Mouse (Mus musculus) limb, embryonic 13.5 days (tissue): Measurements from ENCODE around the gene Slc6a6. TPM values are rescaled to one million over a fixed set of nuclear protein-coding genes. Genes with fewer than 3 reads are reported as not detected.

ENCODE experiments used
- ATAC-seq: fragments of 200-750 bp; cut with Nextera tagmentation; 2 replicates; pipeline ENCODE4 v1.8.0; 2017; ENCODE audit warnings: low read depth, moderate number of reproducible peaks, moderate TSS enrichment; ENCODE audit not compliant: low FRiP score
- H3K27ac ChIP-seq: fragments of 300-500 bp; sonication (generic); 2 replicates; pipeline ENCODE4 v1.5.1; 2015; ENCODE audit warnings: inconsistent platforms, mild to moderate bottlenecking, moderate library complexity
- H3K27me3 ChIP-seq: fragments of 300-500 bp; sonication (generic); 2 replicates; pipeline ENCODE4 v1.6.1; 2015; ENCODE audit warnings: mild to moderate bottlenecking, inconsistent platforms
- H3K36me3 ChIP-seq: fragments of 300-500 bp; sonication (generic); 2 replicates; pipeline ENCODE4 v1.6.1; 2015; ENCODE audit warnings: inconsistent platforms, mild to moderate bottlenecking, moderate library complexity
- H3K4me1 ChIP-seq: fragments of 300-500 bp; sonication (generic); 2 replicates; pipeline ENCODE4 v1.6.1; 2015; ENCODE audit warnings: inconsistent platforms
- H3K4me2 ChIP-seq: fragments of 300-500 bp; sonication (generic); replicated peaks from 2 replicates; pipeline ENCODE4 v1.6.1; 2015; ENCODE audit warnings: inconsistent platforms, mild to moderate bottlenecking, moderate library complexity
- H3K4me3 ChIP-seq: fragments of 300-500 bp; sonication (generic); 2 replicates; pipeline ENCODE4 v1.5.1; 2015; ENCODE audit warnings: moderate library complexity, mild to moderate bottlenecking, inconsistent platforms
- H3K9ac ChIP-seq: fragments of 300-500 bp; sonication (generic); 2 replicates; pipeline ENCODE4 v1.6.1; 2015; ENCODE audit warnings: mild to moderate bottlenecking, inconsistent platforms
- H3K9me3 ChIP-seq: fragments of 300-500 bp; sonication (generic); 2 replicates; pipeline ENCODE4 v1.6.1; 2016; ENCODE audit warnings: inconsistent platforms
- WGBS: fragments of 180-500 bp; shearing (Covaris S2); methylation state at CpG from one replicate; pipeline ENCODE4 v1.1.7; 2015; 5-methylcytosine and 5-hydroxymethylcytosine counted together
- polyA plus RNA-seq: library from polyadenylated mRNA; unstranded; fragments of >200 nt; fragmentation: Nextera tagmentation; extraction: Ambion mirVana; gene quantifications from 2 replicates; pipeline ENCODE4 v1.2.1, GENCODE M21; 2015

Slc6a6 gene
- 48.7 and 51.1 TPM in 2 replicates for polyA plus RNA-seq

DNA sequence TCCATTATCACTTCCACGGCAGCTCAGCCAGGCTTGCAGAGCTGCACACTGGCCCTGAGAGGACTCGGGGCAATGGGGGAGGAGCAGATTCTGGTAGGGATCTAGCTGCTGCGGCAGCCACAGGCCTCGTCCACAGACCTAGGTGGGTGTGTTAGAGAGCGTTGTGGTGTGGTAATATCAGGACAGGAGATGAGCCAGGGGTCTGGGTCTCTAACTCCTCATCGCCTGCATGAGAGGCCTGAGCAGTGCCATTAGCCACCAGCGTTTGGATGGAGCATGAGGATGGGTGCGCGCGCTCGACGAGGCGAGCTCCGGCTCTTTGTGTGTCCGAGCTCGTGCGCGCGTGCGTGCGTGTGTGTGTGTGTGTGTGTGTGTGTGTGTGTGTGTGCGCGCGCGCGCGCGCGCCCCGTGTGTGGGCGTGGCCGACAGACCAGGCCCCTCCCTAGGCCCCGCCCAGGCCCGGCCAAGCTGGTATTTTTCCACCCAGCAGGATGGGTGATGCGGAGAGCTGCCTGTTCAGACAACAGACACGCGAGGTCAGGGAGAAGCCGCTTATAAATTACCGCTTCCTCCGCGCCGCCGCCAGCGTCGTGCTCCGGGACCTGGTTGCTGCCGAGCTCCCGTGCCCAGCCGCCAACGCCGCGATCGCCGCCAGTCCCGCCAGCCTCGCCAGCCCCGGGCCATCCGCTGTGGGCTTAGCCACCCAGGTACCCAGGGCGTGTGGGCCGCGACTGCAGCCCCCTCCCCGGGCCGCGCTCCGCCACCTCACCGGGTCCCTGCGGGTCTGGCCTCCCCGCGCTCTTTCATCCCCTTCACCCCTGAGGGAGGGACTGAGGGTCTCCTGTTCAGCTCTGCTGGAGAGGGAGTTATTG is at the start of gene Slc6a6:
Gene Slc6a6, plus strand, starts transcription at position 452 of the 872 bp plus-strand sequence.
- under 1% methylated on average over 61 of the region's 69 CpGs for WGBS
- Histone ChIP-seq H3K27ac (peak within 1 kb of the TSS; percentile 85), H3K4me1 (peaks cover 46% of the 10 kb centered on the region), H3K9me3 (no peaks in the 10 kb centered on the region), H3K9ac (peak within 1 kb of the TSS; percentile 89), H3K4me3 (peak within 1 kb of the TSS; percentile 92), H3K36me3 (no peaks in the 10 kb centered on the region), H3K27me3 (no peaks in the 10 kb centered on the region), H3K4me2 (peak within 1 kb of the TSS; percentile 96)
- peak; percentile 84 for ATAC-seq

DNA sequence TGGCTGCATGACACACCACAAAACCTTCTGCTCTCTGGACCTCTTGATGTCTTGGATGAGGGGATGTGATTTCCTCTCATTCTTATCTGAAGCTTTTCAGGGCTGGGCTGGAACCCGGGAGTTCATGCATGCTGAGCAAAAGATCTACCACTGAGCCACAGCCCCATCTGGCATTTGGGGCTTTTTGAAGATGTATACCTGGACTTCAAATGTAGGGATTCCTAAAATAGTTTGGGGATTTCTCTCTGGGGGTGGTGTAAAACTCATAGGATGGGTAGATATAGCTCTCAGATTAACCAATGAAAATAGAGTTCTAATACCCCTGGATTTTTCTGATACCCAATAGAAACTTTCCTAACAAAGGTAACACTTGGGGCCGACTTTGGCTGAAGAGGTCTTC is 49.4 kb upstream of the Slc6a6 start:
- Histone ChIP-seq H3K9me3 (no peaks in the 10 kb centered on the region), H3K4me1 (peaks cover 19% of the 10 kb centered on the region), H3K4me2 (no peak overlapping the region), H3K4me3 (no peak overlapping the region), H3K27me3 (no peaks in the 10 kb centered on the region), H3K27ac (no peak overlapping the region), H3K9ac (no peak overlapping the region), H3K36me3 (no peaks in the 10 kb centered on the region)
- 72% methylated on average over 2 of the region's 2 CpGs for WGBS
- no peak for ATAC-seq

GRCm38 (mm10) chr6:91634876-91635275 is 49.0 kb upstream of the Slc6a6 start:
- 66% methylated on average over 2 of the region's 2 CpGs for WGBS
- no peak for ATAC-seq

DNA sequence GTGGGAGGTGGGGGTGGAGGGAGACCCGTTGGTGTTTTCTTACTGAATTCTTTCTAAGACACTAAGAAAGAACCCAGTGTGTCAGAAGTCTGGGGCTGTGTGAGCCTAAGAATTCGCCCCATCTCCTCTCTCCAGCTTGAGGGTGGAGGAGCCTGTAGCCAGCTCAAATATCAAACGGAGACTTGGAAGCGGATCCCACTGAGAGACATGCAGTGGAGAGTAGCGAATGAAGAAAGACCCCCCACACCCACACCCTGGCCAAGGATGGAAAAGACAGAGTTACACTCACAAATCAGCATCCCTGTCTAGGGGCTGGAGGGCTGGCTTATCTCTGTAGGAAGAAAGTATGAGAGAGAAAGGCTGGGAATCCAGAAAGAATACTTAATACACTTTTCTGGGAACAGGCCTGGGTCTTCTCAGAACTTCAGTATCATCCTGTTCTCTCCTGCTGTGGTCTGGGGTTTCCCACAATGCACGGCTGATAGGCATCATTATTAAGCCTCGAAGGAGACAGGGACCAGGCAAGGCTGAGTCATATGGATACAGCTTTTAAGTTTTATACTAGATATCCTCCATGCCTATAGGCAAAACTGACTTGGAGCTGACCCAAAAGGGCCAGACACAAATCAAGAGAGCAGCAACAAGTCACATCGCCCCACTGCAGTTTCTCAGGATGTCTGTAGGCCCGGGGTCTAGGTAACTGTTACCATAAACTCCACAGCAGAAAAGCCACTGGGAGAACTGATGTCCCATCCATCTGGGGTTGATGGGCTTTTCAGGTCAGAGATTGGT is 45.5 kb upstream of the Slc6a6 start:
- WGBS: 27% methylated on average over 9 of the region's 9 CpGs
- peak overlapping the region; percentile 22 for H3K4me2 ChIP-seq

More at GRCm38 (mm10) chr6:91634876-91635275, 49.0 kb upstream of the Slc6a6 start:
- Histone ChIP-seq H3K4me3 (no peak overlapping the region), H3K9ac (no peak overlapping the region), H3K27ac (no peak overlapping the region), H3K27me3 (no peaks in the 10 kb centered on the region), H3K4me2 (no peak overlapping the region), H3K4me1 (peaks cover 19% of the 10 kb centered on the region), H3K9me3 (no peaks in the 10 kb centered on the region), H3K36me3 (no peaks in the 10 kb centered on the region)

GRCm38 (mm10) chr6:91643011-91643410 is 40.8 kb upstream of the Slc6a6 start:
- H3K4me3 ChIP-seq: no peak overlapping the region
- no peak overlapping the region for H3K4me2 ChIP-seq
- peaks cover 26% of the 10 kb centered on the region for H3K4me1 ChIP-seq
- WGBS: 89% methylated on average over 5 of the region's 5 CpGs
- H3K27ac ChIP-seq: no peak overlapping the region
- ATAC-seq: no peak
- H3K9ac ChIP-seq: no peak overlapping the region
- H3K9me3 ChIP-seq: no peaks in the 10 kb centered on the region
- H3K27me3 ChIP-seq: no peaks in the 10 kb centered on the region
- no peaks in the 10 kb centered on the region for H3K36me3 ChIP-seq

More for the DNA sequence above, 45.5 kb upstream of the Slc6a6 start:
- no peak overlapping the region for H3K4me3 ChIP-seq
- H3K4me1 ChIP-seq: peaks cover 19% of the 10 kb centered on the region
- no peaks in the 10 kb centered on the region for H3K9me3 ChIP-seq
- no peaks in the 10 kb centered on the region for H3K27me3 ChIP-seq
- no peaks in the 10 kb centered on the region for H3K36me3 ChIP-seq
- H3K27ac ChIP-seq: peak overlapping the region; percentile 82
- no peak overlapping the region for H3K9ac ChIP-seq
- ATAC-seq: peak; percentile 70

DNA sequence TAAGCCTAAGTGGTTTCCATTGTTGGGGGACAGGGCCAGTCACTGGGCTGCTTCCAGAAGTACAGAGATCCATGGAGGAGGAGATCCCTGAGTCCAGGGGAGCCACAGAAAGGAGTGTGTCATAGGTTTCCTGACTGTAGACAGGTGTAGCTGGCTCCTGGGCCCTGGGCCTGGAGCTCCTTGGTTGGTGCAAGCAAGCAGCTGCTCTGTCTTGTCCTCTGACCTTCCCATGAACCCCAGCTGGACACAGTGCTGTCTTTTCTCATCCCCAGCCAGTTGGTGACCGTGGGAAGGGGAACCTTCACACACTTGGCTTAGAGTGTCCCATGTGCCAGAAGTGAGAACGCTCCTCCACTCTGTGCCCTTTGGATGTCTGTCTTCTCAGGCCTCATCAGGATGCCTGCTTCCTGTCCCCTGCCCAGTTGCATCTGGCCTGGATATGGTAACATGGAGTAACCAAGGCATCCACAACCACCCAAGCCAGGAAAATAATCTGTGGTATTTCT is 40.4 kb upstream of the Slc6a6 start:
- no peak overlapping the region for H3K4me2 ChIP-seq
- peaks cover 21% of the 10 kb centered on the region for H3K4me1 ChIP-seq
- no peak overlapping the region for H3K4me3 ChIP-seq
- no peaks in the 10 kb centered on the region for H3K9me3 ChIP-seq
- H3K27me3 ChIP-seq: no peaks in the 10 kb centered on the region
- no peak overlapping the region for H3K9ac ChIP-seq
- H3K27ac ChIP-seq: no peak overlapping the region
- ATAC-seq: no peak
- WGBS: 95% methylated on average over 2 of the region's 2 CpGs
- no peaks in the 10 kb centered on the region for H3K36me3 ChIP-seq

GRCm38 (mm10) chr6:91646019-91646418 is 37.8 kb upstream of the Slc6a6 start:
- ATAC-seq: peak; percentile 52; the same call in 1 of the 2 replicates

DNA sequence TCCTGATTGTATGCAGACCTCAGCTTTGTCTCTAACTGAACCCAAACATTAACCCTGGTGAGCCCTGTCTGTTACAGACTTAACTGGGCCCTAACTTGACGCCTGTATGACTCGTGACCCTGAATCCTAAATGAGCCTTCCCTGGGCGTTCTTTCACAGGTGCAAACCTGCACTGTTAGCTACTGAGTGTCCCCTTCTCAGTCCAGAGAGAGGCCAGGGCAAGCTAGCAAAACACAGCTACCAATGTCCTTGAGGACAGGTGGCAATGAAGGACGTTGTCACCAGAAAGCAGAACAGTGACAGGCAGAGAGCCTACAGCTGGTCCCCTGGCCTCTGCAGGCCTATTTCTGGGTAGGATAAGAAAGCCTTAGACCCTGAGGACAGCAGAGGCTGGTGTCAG is 37.0 kb upstream of the Slc6a6 start:
- Histone ChIP-seq H3K9ac (no peak overlapping the region), H3K36me3 (no peaks in the 10 kb centered on the region), H3K4me2 (no peak overlapping the region), H3K4me3 (no peak overlapping the region), H3K27me3 (no peaks in the 10 kb centered on the region), H3K27ac (no peak overlapping the region), H3K9me3 (no peaks in the 10 kb centered on the region), H3K4me1 (peaks cover 18% of the 10 kb centered on the region)
- no peak for ATAC-seq
- 67% methylated on average over 4 of the region's 4 CpGs for WGBS

More at GRCm38 (mm10) chr6:91646019-91646418, 37.8 kb upstream of the Slc6a6 start:
- no peak overlapping the region for H3K9ac ChIP-seq
- no peaks in the 10 kb centered on the region for H3K36me3 ChIP-seq
- peaks cover 18% of the 10 kb centered on the region for H3K4me1 ChIP-seq
- H3K4me3 ChIP-seq: no peak overlapping the region
- no peak overlapping the region for H3K4me2 ChIP-seq
- 36% methylated on average over 10 of the region's 10 CpGs for WGBS
- no peaks in the 10 kb centered on the region for H3K9me3 ChIP-seq
- no peak overlapping the region for H3K27ac ChIP-seq
- no peaks in the 10 kb centered on the region for H3K27me3 ChIP-seq

GRCm38 (mm10) chr6:91647385-91647791 is 36.5 kb upstream of the Slc6a6 start:
- WGBS: 51% methylated on average over 9 of the region's 9 CpGs
- H3K4me2 ChIP-seq: no peak overlapping the region

GRCm38 (mm10) chr6:91650255-91650654 is 33.6 kb upstream of the Slc6a6 start:
- Histone ChIP-seq H3K4me1 (peaks cover 18% of the 10 kb centered on the region), H3K27me3 (no peaks in the 10 kb centered on the region), H3K4me2 (no peak overlapping the region), H3K36me3 (no peaks in the 10 kb centered on the region), H3K27ac (no peak overlapping the region), H3K9me3 (no peaks in the 10 kb centered on the region), H3K9ac (no peak overlapping the region), H3K4me3 (no peak overlapping the region)
- WGBS: 70% methylated on average over 9 of the region's 9 CpGs
- no peak for ATAC-seq

More at GRCm38 (mm10) chr6:91647385-91647791, 36.5 kb upstream of the Slc6a6 start:
- no peak overlapping the region for H3K4me3 ChIP-seq
- H3K27ac ChIP-seq: no peak overlapping the region
- H3K9ac ChIP-seq: no peak overlapping the region; the same call in 1 of the 2 replicates
- ATAC-seq: no peak
- H3K27me3 ChIP-seq: no peaks in the 10 kb centered on the region
- no peaks in the 10 kb centered on the region for H3K9me3 ChIP-seq
- H3K4me1 ChIP-seq: peaks cover 18% of the 10 kb centered on the region
- H3K36me3 ChIP-seq: no peaks in the 10 kb centered on the region

DNA sequence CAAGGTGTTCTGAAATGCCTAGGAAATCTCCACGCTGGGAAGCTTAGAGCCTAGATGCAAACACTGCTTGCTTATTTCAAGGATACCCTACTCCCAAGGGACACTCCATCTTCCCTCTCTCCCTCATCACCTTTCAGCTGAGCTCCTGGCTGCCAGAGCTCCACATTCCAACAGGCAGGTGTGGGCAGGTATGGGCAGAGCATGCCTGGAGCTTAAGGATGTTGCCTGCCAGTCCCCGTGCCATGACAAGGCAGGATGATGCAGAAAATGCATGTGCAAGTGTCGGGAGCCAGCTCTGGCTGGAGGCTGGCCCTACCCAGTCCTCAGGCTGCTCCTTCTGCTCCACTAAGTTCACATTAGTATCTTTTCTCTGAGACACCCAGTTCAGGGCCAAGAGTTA is 31.6 kb upstream of the Slc6a6 start:
- Histone ChIP-seq H3K9ac (no peak overlapping the region), H3K27me3 (no peaks in the 10 kb centered on the region), H3K4me2 (no peak overlapping the region), H3K27ac (no peak overlapping the region), H3K4me1 (peaks cover under 1% of the 10 kb centered on the region; the same call in 1 of the 2 replicates), H3K4me3 (no peak overlapping the region), H3K36me3 (no peaks in the 10 kb centered on the region), H3K9me3 (no peaks in the 10 kb centered on the region)
- WGBS: 78% methylated on average over 3 of the region's 3 CpGs
- ATAC-seq: no peak

DNA sequence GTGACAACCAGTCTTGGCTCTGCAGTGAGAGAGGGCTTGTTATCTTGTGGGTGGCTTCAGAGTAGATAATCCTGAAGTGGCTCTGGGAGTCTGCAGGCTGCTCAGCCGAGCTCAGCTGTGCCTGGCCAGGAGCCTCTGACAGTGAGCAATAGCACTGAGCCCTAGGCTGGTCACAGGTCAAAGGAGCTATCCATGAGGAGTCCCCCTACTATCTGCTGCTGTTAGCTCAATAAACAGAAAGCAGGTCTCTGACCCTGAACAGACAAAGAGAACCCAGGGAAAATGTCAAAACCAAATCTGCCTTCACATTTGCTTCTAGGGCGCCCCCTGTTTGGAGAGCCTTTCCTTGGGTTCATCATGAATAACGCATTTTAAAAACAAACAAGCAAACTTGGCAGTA is 28.6 kb upstream of the Slc6a6 start:
- Histone ChIP-seq H3K4me2 (no peak overlapping the region), H3K27me3 (no peaks in the 10 kb centered on the region), H3K9ac (no peak overlapping the region; the same call in 1 of the 2 replicates), H3K27ac (no peak overlapping the region), H3K4me1 (peaks cover 5% of the 10 kb centered on the region), H3K4me3 (no peak overlapping the region), H3K36me3 (no peaks in the 10 kb centered on the region), H3K9me3 (no peaks in the 10 kb centered on the region)
- no peak for ATAC-seq
- WGBS: 51% methylated on average over 3 of the region's 3 CpGs
